19 mouse cellular contexts compared by ENCODE assay signal in the genomic region with DNA sequence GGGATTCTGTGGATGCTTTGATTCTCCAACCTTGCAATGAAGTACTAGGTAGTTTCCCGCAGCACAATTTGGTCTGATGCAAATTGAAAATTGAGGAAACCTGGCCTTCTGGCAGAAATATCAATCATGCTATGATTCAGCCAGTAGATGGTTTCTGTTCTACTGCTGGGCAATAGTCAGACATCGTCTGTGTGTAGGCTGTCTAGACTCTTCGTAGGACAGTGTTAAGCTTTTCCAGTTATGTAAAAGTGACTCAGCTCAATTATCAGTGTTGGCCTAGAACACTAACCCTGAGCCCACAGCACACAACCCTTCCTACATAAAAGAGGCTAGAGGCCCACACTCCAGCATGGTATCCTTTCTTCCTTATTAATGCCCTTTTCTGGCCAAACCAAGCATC. TPM values are rescaled to one million over a fixed set of nuclear protein-coding genes. Genes with fewer than 3 reads are reported as not detected.
DNase-seq lines count a peak whose midpoint lies in the region; ATAC-seq lines count a peak whose summit lies in the region.
"Had no signal": no experiment of that assay in that cellular context is flagged by ENCODE, and none has a peak within 500 bp of the region (broad histone marks: within the 10 kb centered on the region; RNA-seq: fewer than 3 reads in every experiment).

No protein-coding gene starts in this region.

- no peak overlapping the region for H3K4me3 ChIP-seq in heart, embryonic 11.5 days (ENCODE audit: low read depth, low read length)
- H3K4me3 ChIP-seq: embryonic facial prominence, embryonic 10.5 days; embryonic facial prominence, embryonic 12.5 days; forebrain, embryonic 13.5 days; forebrain, embryonic 15.5 days had no signal

- no peaks in the 10 kb centered on the region for H3K27me3 ChIP-seq in heart, embryonic 11.5 days (ENCODE audit: control insufficient read depth, insufficient read depth, low read length)
- H3K27me3 ChIP-seq: embryonic facial prominence, embryonic 12.5 days; forebrain, embryonic 13.5 days; forebrain, embryonic 15.5 days had no signal

- H3K4me2 ChIP-seq in heart, embryonic 11.5 days, result no peak overlapping the region
- H3K4me2 ChIP-seq: embryonic facial prominence, embryonic 12.5 days; forebrain, embryonic 13.5 days; forebrain, embryonic 15.5 days had no signal

- no peak overlapping the region for H3K27ac ChIP-seq in heart, embryonic 11.5 days (ENCODE audit: low read depth, low read length)
- H3K27ac ChIP-seq: embryonic facial prominence, embryonic 10.5 days; embryonic facial prominence, embryonic 12.5 days; forebrain, embryonic 13.5 days; forebrain, embryonic 15.5 days had no signal

- DNase-seq in layer of hippocampus, adult 18-20 months (ENCODE audit: low spot score in 2 of 2), result peak; percentile 4 to 54
- DNase-seq in layer of hippocampus, adult 11-12 months (ENCODE audit: low spot score), result no peak
- peak; percentile 13 for DNase-seq in layer of hippocampus, adult 9-11 months
- DNase-seq in layer of hippocampus, postnatal 10 days (ENCODE audit: low spot score in 2 of 2), result no peak
- DNase-seq: adrenal gland, adult 2 months; adrenal gland, postnatal 10 days; adrenal gland, postnatal 25 days; cerebellum, adult 11-12 months; cerebellum, adult 2 months; cerebellum, adult 9-10 months; cerebellum, postnatal 10 days; cerebellum, postnatal 25 days; forebrain, postnatal 0 days had no signal

- no peak for ATAC-seq in heart, embryonic 11.5 days (replicated peaks; ENCODE audit: insufficient number of reproducible peaks, low FRiP score, low TSS enrichment)
- ATAC-seq: forebrain, embryonic 13.5 days; forebrain, embryonic 15.5 days; forebrain, postnatal 0 days had no signal

- WGBS in heart, embryonic 11.5 days (ENCODE audit: insufficient replicate concordance), result 77% methylated on average over 3 of the region's 3 CpGs

- H3K4me1 ChIP-seq in heart, embryonic 11.5 days (ENCODE audit: control insufficient read depth, insufficient read depth, low read length), result no peaks in the 10 kb centered on the region
- H3K4me1 ChIP-seq: embryonic facial prominence, embryonic 10.5 days; embryonic facial prominence, embryonic 12.5 days; forebrain, embryonic 13.5 days; forebrain, embryonic 15.5 days had no signal

- no peak overlapping the region for H3K9ac ChIP-seq in heart, embryonic 11.5 days (ENCODE audit: low read depth, low read length)
- H3K9ac ChIP-seq: embryonic facial prominence, embryonic 12.5 days; forebrain, embryonic 13.5 days; forebrain, embryonic 15.5 days; forebrain, postnatal 0 days had no signal

- no peaks in the 10 kb centered on the region for H3K36me3 ChIP-seq in heart, embryonic 11.5 days (ENCODE audit: control insufficient read depth, insufficient read depth, low read length)
- H3K36me3 ChIP-seq: embryonic facial prominence, embryonic 10.5 days; embryonic facial prominence, embryonic 12.5 days; forebrain, embryonic 15.5 days had no signal

- no peaks in the 10 kb centered on the region for H3K9me3 ChIP-seq in heart, embryonic 11.5 days (replicated peaks; ENCODE audit: control insufficient read depth, low read length)
- H3K9me3 ChIP-seq: embryonic facial prominence, embryonic 10.5 days; embryonic facial prominence, embryonic 12.5 days; forebrain, embryonic 13.5 days; forebrain, embryonic 15.5 days had no signal

RNA-seq across cellular contexts. Expression of gene Ano3, which starts 14.7 kb away (rescaled TPM):
- total RNA-seq in layer of hippocampus, adult 18-20 months (2021), result 10 to 100 TPM; 73.2 to 76.1 TPM
- total RNA-seq in layer of hippocampus, postnatal 10 days (2021), result 10 to 100 TPM; 15.2 to 16.3 TPM
- 0.23 and 0.66 TPM in 2 replicates for polyA plus RNA-seq in heart, embryonic 11.5 days (2014; fragmentation: Nextera tagmentation; extraction: Ambion mirVana)
- total RNA-seq: MEL had no signal

Comparison
In these comparisons a context has a peak if more than half of its experiments do, and no peak if none do; other contexts are left out.
1. DNase-seq: peak in layer of hippocampus, adult 18-20 months (2 of 2) and layer of hippocampus, adult 9-11 months (single experiment); none in layer of hippocampus, adult 11-12 months (single experiment) and layer of hippocampus, postnatal 10 days (0 of 2).
2. RNA of gene Ano3, which starts 14.7 kb away (total RNA-seq): 73.2 to 76.1 TPM in layer of hippocampus, adult 18-20 months; 15.2 to 16.3 TPM in layer of hippocampus, postnatal 10 days; every median in the first group is over 4 times any median in the second.